Mouse (Mus musculus): ENCODE results near the gene Yy2. TPM values are rescaled to one million over a fixed set of nuclear protein-coding genes. Genes with fewer than 3 reads are reported as not detected.

Yy2 gene
- total RNA-seq (2021): 1 to 10 TPM in 1 of 2 experiments, under 1 TPM in 1; 0.92 to 1.1 TPM
- long read RNA-seq, experiment 1: 0 reads
- long read RNA-seq, experiment 2, partial matches to known transcripts: 0 of 1 reads
- long read RNA-seq, experiment 2, other reads (novel, unspliced or antisense): 0 of 1 reads

- intact Hi-C loops (cut with DNase I): no loop called here
- TF ChIP-seq CTCF (IDR thresholded peaks at IDR 0.05): no peak
- Histone ChIP-seq H3K27ac (no peak within 1 kb of the TSS), H3K4me3 (no peak within 1 kb of the TSS)
- no peak for DNase-seq
These were observed at the start of gene Yy2 for GRCm38 (mm10) chrX:157568840-157569239. Gene Yy2 (minus strand): TSS chrX:157568985.

GRCm38 (mm10) chrX:157612894-157613293 is 44.1 kb upstream of the Yy2 start:
- no peak for TF ChIP-seq CTCF (IDR thresholded peaks at IDR 0.05)
- Histone ChIP-seq H3K4me3 (peak overlapping the region; percentile 29), H3K27ac (no peak overlapping the region)
- DNase-seq: peak; percentile 24
- intact Hi-C loops (cut with DNase I): no loop called here

- intact Hi-C loops (cut with DNase I): loop anchor here (5.0 kb wide), 1 partner anchor 41 kb away; no protein-coding TSS in a partner anchor
These were observed 32.7 kb upstream of the Yy2 start for GRCm38 (mm10) chrX:157601450-157601849.

GRCm38 (mm10) chrX:157598186-157598996 is 29.6 kb upstream of the Yy2 start, which contains the start of gene Mbtps2:
Gene Mbtps2 (minus strand): TSS chrX:157598715.
- peak; percentile 67 for DNase-seq
- Histone ChIP-seq H3K27ac (peak within 1 kb of the TSS; percentile 90), H3K4me3 (peak within 1 kb of the TSS; percentile 85)
- TF ChIP-seq CTCF (IDR thresholded peaks at IDR 0.05): no peak
- intact Hi-C loops (cut with DNase I): loop anchor here (5.0 kb wide), 1 partner anchor 111 kb away; no protein-coding TSS in a partner anchor

More at GRCm38 (mm10) chrX:157601450-157601849, 32.7 kb upstream of the Yy2 start:
- TF ChIP-seq CTCF (IDR thresholded peaks at IDR 0.05): peak; percentile 46
- H3K27ac ChIP-seq: no peak overlapping the region
- DNase-seq: no peak
- H3K4me3 ChIP-seq: peak overlapping the region; percentile 26; the same call in 1 of the 2 replicates

GRCm38 (mm10) chrX:157597585-157598185 is 28.9 kb upstream of the Yy2 start:
- TF ChIP-seq CTCF (IDR thresholded peaks at IDR 0.05): no peak
- intact Hi-C loops (cut with DNase I): loop anchor here (5.0 kb wide), 1 partner anchor 110 kb away; no protein-coding TSS in a partner anchor
- Histone ChIP-seq H3K27ac (peak overlapping the region; percentile 90), H3K4me3 (peak overlapping the region; percentile 85)
- no peak for DNase-seq

- TF ChIP-seq CTCF (IDR thresholded peaks at IDR 0.05): no peak
- H3K4me3 ChIP-seq: no peak overlapping the region; the same call in 1 of the 2 replicates
- peak overlapping the region; percentile 90 for H3K27ac ChIP-seq
- no peak for DNase-seq
- intact Hi-C loops (cut with DNase I): loop anchor here (5.0 kb wide), 1 partner anchor 110 kb away; no protein-coding TSS in a partner anchor
These were observed 28.0 kb upstream of the Yy2 start for GRCm38 (mm10) chrX:157596802-157597201.

- Histone ChIP-seq H3K27ac (no peak overlapping the region), H3K4me3 (no peak overlapping the region)
- no peak for DNase-seq
- intact Hi-C loops (cut with DNase I): loop anchor here (5.0 kb wide), 1 partner anchor 109 kb away; no protein-coding TSS in a partner anchor
- no peak for TF ChIP-seq CTCF (IDR thresholded peaks at IDR 0.05)
These were observed 27.1 kb upstream of the Yy2 start for GRCm38 (mm10) chrX:157595927-157596326.

GRCm38 (mm10) chrX:157594606-157595005 is 25.8 kb upstream of the Yy2 start:
- intact Hi-C loops (cut with DNase I): loop anchor here (5.0 kb wide), 1 partner anchor 107 kb away; no protein-coding TSS in a partner anchor

GRCm38 (mm10) chrX:157587001-157587400 is 18.2 kb upstream of the Yy2 start:
- H3K4me3 ChIP-seq: no peak overlapping the region
- intact Hi-C loops (cut with DNase I): no loop called here
- H3K27ac ChIP-seq: no peak overlapping the region
- DNase-seq: no peak
- TF ChIP-seq CTCF (IDR thresholded peaks at IDR 0.05): no peak

More at GRCm38 (mm10) chrX:157594606-157595005, 25.8 kb upstream of the Yy2 start:
- DNase-seq: no peak
- Histone ChIP-seq H3K4me3 (no peak overlapping the region), H3K27ac (no peak overlapping the region)
- no peak for TF ChIP-seq CTCF (IDR thresholded peaks at IDR 0.05)

- DNase-seq: no peak
- Histone ChIP-seq H3K4me3 (no peak overlapping the region), H3K27ac (no peak overlapping the region)
- intact Hi-C loops (cut with DNase I): no loop called here
- TF ChIP-seq CTCF (IDR thresholded peaks at IDR 0.05): no peak
These were observed 17.6 kb upstream of the Yy2 start for GRCm38 (mm10) chrX:157586397-157586796.

- TF ChIP-seq CTCF (IDR thresholded peaks at IDR 0.05): no peak
- Histone ChIP-seq H3K4me3 (no peak overlapping the region), H3K27ac (no peak overlapping the region)
- intact Hi-C loops (cut with DNase I): no loop called here
- no peak for DNase-seq
These were observed 10.4 kb upstream of the Yy2 start for GRCm38 (mm10) chrX:157579108-157579614.

GRCm38 (mm10) chrX:157574683-157575082 is 5.9 kb upstream of the Yy2 start:
- intact Hi-C loops (cut with DNase I): no loop called here
- H3K27ac ChIP-seq: no peak overlapping the region
- no peak for TF ChIP-seq CTCF (IDR thresholded peaks at IDR 0.05)

More at GRCm38 (mm10) chrX:157574683-157575082, 5.9 kb upstream of the Yy2 start:
- no peak overlapping the region for H3K4me3 ChIP-seq
- no peak for DNase-seq

All from gastrocnemius, adult 2 months (tissue).